Mouse (Mus musculus): ENCODE results near the gene Vmn1r41. TPM values are rescaled to one million over a fixed set of nuclear protein-coding genes. Genes with fewer than 3 reads are reported as not detected.

Gene Vmn1r41
- not detected in 2 replicates for polyA plus RNA-seq (2012; rRNA removed)

DNA sequence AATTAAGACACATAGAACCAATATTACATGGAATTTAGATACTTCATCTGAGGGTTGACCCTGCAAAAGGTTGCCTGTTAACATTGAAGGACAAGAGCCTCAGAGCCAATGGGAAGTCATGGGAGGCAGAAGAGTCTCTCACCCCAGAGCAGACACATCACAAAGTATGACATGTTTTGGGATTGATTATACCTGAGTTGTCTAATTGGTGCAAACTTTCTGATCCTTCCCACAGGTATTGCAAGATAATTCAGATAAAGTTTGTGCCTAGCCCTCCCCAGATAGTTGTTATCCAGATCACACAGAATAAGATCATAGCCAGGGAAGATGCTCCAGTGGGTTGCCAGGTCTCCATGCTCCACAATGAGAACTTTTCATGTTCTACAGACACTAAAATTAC lies at the start of gene Vmn1r41:
Gene Vmn1r41, plus strand, starts transcription at position 301 of the 400 bp plus-strand sequence.

DNA sequence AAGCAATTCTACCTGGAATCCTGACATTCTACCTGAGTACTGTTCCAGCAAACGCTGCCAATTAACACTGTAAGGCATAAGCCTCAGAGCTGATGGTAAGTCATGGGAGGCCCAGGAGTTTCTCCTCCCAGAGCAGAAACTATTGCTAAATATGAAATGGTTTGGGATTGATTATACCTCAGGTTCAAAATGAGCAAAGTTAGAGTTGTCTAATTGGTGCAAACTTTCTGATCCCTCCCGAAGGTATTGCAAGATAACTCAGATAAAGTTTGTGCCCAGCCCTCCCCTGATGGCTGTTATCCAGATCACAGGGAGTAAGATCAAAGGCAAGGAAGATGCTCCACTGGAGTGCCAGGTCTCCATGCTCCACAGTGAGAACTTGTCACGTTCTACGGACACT lies 33.3 kb upstream of the Vmn1r41 start, which contains the start of gene Vmn1r40:
Gene Vmn1r40, plus strand, starts transcription at position 301 of the 400 bp plus-strand sequence.

Other genes starting within 250 kb of the Vmn1r41 start
- 13.1 and 21.0 TPM in 2 replicates for gene Chchd6, start 145.1 kb upstream of the Vmn1r41 start, polyA plus RNA-seq (2012; rRNA removed)
- 6.9 and 7.0 TPM in 2 replicates for gene Txnrd3, start 96.8 kb upstream of the Vmn1r41 start, polyA plus RNA-seq (2012; rRNA removed)
- gene Vmn1r40, start 33.2 kb upstream of the Vmn1r41 start, polyA plus RNA-seq (2012; rRNA removed): not detected in 2 replicates
- not detected in 2 replicates for gene Vmn1r42, start 135.6 kb downstream of the Vmn1r41 start, polyA plus RNA-seq (2012; rRNA removed)
- gene Vmn1r43, start 135.6 kb downstream of the Vmn1r41 start, polyA plus RNA-seq (2012; rRNA removed): not detected in 2 replicates
- gene Vmn1r44, start 142.9 kb downstream of the Vmn1r41 start, polyA plus RNA-seq (2012; rRNA removed): not detected in 2 replicates
- gene Vmn1r45, start 199.8 kb downstream of the Vmn1r41 start, polyA plus RNA-seq (2012; rRNA removed): not detected in 2 replicates
- gene Vmn1r46, start 228.5 kb downstream of the Vmn1r41 start, polyA plus RNA-seq (2012; rRNA removed): not detected in 2 replicates